Mouse (Mus musculus): ENCODE data around the gene Taok1. TPM values are rescaled to one million over a fixed set of nuclear protein-coding genes. Genes with fewer than 3 reads are reported as not detected.

Taok1 gene
- polyA plus RNA-seq, 1 experiment from 2014 or later: 14.9 TPM

DNA sequence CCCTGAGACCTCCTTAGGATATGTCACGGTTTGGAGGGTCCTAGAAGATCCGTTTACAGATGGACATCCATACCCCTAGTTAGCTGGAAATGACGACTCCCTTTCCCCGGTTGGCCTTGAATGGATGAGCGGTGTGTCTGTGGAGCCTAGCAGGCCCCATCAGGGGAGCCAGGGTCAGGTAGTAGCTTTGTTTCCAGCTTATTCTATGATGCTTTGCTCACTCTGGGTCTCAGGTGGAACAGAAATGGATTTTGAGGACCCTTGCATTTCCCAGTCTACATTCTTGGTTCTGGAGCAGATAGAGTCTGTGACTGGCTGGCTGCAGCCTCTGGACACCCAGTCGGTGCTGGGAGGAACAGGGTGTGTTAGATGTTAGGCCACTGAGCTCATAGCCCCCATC, 112.8 kb downstream of the Taok1 start:
- no peaks in the 10 kb centered on the region for H3K9me3 ChIP-seq
- H3K4me1 ChIP-seq: peaks cover 72% of the 10 kb centered on the region
- no peaks in the 10 kb centered on the region for H3K27me3 ChIP-seq
- peak overlapping the region; percentile 95 for H3K4me3 ChIP-seq
- ATAC-seq (ENCODE audit: borderline replicate concordance, extremely low read depth, low FRiP score, low TSS enrichment): no peak
- peak overlapping the region; percentile 88; the same call in 1 of the 2 replicates for H3K9ac ChIP-seq
- peaks cover 6% of the 10 kb centered on the region for H3K36me3 ChIP-seq
- H3K4me2 ChIP-seq: peak overlapping the region; percentile 92
- 65% methylated on average over 6 of the region's 6 CpGs for WGBS
- H3K27ac ChIP-seq: no peak overlapping the region

DNA sequence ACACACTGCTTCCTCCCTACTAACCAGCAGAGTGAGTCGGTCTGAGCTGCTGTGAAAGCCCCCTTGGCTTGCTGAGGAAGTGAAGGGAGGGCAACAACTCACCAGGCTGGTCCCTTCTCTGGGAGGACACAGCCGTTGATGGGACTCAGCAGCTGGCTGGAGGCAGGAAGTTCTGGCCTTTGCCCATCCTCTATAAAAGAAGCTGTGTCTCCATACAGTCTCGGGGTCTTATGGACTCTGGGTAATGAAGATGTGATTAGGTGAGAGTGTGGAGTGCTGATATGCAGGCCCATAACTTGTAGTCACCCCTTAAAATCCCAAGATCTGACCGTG, 113.3 kb downstream of the Taok1 start:
- Histone ChIP-seq H3K36me3 (peaks cover 1% of the 10 kb centered on the region; the same call in 1 of the 2 replicates), H3K27me3 (no peaks in the 10 kb centered on the region), H3K9me3 (no peaks in the 10 kb centered on the region), H3K4me3 (peak overlapping the region; percentile 95), H3K9ac (peak overlapping the region; percentile 88), H3K4me2 (peak overlapping the region; percentile 92), H3K4me1 (peaks cover 72% of the 10 kb centered on the region), H3K27ac (peak overlapping the region; percentile 86)
- WGBS: 15% methylated on average over 4 of the region's 4 CpGs
- no peak for ATAC-seq (ENCODE audit: borderline replicate concordance, extremely low read depth, low FRiP score, low TSS enrichment)

DNA sequence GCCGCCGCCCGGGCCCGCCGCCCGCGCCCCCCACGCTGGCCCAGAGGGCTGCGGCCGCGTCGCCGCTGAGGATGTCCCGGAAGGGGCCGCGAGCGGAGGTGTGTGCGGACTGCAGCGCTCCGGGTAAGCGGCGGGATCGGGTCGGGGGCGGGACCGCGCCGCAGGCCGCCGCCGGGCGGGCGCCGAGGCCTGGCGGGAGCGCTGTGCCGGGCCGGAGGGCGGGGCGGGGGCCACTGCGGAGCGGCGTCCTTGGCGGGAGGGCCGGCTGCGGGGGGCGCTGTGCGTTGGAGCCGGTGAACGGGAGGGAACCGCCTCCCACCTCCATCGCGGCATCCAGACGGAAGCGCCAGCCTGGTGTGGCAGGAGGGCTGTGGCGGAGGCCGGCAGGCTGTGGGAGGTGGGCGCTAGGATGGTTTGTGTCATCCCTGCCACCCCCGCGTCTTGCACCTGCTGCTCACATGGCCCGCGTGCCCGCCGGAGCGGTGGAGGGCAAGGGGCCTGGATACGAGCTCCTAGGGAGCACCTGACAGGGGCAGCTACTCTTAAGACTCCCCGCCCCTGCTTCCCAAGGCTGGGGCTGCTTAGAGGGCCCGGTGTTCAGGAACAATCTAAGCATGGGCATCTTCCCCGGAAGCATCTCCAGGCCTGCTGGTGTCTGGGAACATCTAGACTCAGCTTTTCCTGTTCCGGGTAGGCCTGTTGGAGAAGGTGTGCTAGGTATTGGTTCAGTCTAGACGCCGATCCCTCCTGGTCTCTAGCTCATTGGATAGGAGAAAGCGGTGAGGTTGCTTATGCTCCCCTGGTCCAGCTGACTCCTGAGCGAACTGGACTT, 113.9 kb downstream of the Taok1 start, which contains the start of gene Git1:
Gene Git1 (plus strand): TSS at position 51 of the 832 bp plus-strand sequence.
- Histone ChIP-seq H3K27ac (peak within 1 kb of the TSS; percentile 96), H3K9me3 (no peaks in the 10 kb centered on the region), H3K4me1 (peaks cover 76% of the 10 kb centered on the region), H3K27me3 (no peaks in the 10 kb centered on the region), H3K4me3 (peak within 1 kb of the TSS; percentile 95), H3K9ac (peak within 1 kb of the TSS; percentile 88), H3K4me2 (peak within 1 kb of the TSS; percentile 92), H3K36me3 (no peaks in the 10 kb centered on the region)
- WGBS: under 1% methylated on average over 72 of the region's 74 CpGs
- no peak for ATAC-seq (ENCODE audit: borderline replicate concordance, extremely low read depth, low FRiP score, low TSS enrichment)

DNA sequence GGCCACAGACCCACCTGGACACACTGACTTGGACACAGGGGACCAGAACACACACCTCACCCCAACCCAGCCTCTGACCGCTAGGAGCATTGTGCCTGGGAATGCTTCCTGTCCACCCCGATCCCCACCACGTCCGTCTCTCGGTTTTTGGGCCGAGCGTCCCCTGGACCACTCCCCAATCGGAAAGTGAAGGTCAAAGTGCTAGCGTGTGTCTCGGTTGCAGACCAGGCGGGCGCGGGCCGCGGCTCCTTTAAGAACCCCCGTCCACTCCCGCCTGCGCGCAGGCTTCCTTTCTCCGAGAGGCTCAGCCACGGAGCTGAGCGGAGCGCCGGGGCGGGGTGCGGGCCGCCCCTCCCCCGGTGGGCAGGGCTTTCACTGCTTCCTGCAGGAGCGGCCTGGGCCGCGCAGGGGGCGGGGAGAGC, 114.7 kb downstream of the Taok1 start:
- no peaks in the 10 kb centered on the region for H3K9me3 ChIP-seq
- under 1% methylated on average over 32 of the region's 32 CpGs for WGBS
- H3K27ac ChIP-seq: peak overlapping the region; percentile 96
- H3K27me3 ChIP-seq: no peaks in the 10 kb centered on the region
- peak overlapping the region; percentile 92 for H3K4me2 ChIP-seq
- peak; percentile 73 for ATAC-seq (ENCODE audit: borderline replicate concordance, extremely low read depth, low FRiP score, low TSS enrichment)
- H3K9ac ChIP-seq: peak overlapping the region; percentile 88
- H3K4me1 ChIP-seq: peaks cover 79% of the 10 kb centered on the region
- H3K4me3 ChIP-seq: peak overlapping the region; percentile 95
- no peaks in the 10 kb centered on the region for H3K36me3 ChIP-seq

DNA sequence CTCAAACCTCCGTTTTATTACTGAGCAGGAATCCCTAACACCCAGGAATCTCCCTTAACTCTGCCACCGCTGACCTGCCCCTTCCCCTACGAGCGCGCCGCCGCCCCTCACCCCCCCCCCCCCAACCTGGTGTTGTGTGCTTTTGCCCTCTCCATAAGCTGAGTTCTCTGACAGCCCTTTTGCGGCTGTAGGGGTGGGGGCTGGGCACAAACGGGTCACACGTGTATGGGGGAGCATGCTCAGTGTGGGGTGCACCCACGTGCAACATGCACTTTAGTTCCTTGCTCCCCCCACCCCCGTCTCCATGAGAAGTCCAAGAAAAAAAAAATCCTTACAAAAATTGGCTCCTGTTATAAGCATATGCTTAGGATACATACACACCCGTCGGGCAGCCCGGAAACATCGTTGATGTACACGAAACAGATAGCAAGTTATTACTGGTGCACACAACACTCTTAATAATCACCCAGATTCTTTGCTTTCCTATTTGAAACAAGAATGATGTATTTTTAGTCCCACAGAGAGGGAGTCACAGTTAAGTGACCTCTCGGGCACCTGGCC, 115.2 kb downstream of the Taok1 start:
- H3K4me1 ChIP-seq: peaks cover 80% of the 10 kb centered on the region
- H3K36me3 ChIP-seq: no peaks in the 10 kb centered on the region
- H3K9me3 ChIP-seq: no peaks in the 10 kb centered on the region
- no peak for ATAC-seq (ENCODE audit: borderline replicate concordance, extremely low read depth, low FRiP score, low TSS enrichment)
- peak overlapping the region; percentile 46 for H3K9ac ChIP-seq
- no peaks in the 10 kb centered on the region for H3K27me3 ChIP-seq
- peak overlapping the region; percentile 92 for H3K4me2 ChIP-seq
- WGBS: under 1% methylated on average over 18 of the region's 18 CpGs
- H3K27ac ChIP-seq: peak overlapping the region; percentile 96
- peak overlapping the region; percentile 95 for H3K4me3 ChIP-seq

DNA sequence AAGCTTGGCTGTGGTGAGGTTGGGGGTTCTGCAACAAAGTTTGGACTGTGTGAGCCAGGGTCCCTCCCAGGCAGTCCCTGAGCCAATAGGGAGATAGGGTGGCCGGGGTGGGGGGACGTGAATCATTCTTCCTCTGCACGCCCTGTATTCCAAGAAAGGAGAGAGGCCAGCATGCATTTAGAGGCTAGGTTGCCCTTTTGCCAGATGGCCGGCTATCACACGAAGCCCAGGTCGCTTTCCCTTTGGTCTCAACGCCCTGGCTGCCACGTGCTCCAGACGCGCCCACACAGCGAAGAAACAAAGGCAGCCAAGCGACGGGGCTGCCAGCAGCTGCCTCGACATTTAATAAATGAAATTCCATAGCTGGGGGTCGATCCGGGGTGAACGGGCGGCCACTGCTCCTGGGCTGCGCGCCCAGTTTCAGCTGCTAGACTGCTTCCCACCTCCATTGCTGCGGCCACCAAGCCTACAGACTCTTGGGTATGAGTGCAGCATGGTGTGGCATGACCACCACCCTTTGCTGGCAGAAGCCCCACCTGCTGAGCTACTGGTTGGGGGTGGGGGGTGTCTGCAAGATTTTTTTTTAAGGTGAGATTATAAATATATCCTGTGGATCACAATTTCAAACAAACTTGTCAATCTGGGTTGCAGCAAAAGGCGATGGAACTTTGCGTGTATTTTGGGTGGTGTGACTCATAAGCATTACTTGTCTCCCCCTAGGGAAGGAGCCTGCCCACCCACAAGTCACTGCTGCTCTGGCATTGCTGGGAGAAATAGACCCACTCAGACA, 115.9 kb downstream of the Taok1 start:
- Histone ChIP-seq H3K27ac (peak overlapping the region; percentile 96), H3K36me3 (no peaks in the 10 kb centered on the region), H3K9me3 (no peaks in the 10 kb centered on the region), H3K4me1 (peaks cover 80% of the 10 kb centered on the region), H3K4me3 (peak overlapping the region; percentile 95), H3K9ac (peak overlapping the region; percentile 46), H3K4me2 (peak overlapping the region; percentile 92), H3K27me3 (no peaks in the 10 kb centered on the region)
- peak; percentile 73 for ATAC-seq (ENCODE audit: borderline replicate concordance, extremely low read depth, low FRiP score, low TSS enrichment)
- 0% methylated on average over 23 of the region's 23 CpGs for WGBS

DNA sequence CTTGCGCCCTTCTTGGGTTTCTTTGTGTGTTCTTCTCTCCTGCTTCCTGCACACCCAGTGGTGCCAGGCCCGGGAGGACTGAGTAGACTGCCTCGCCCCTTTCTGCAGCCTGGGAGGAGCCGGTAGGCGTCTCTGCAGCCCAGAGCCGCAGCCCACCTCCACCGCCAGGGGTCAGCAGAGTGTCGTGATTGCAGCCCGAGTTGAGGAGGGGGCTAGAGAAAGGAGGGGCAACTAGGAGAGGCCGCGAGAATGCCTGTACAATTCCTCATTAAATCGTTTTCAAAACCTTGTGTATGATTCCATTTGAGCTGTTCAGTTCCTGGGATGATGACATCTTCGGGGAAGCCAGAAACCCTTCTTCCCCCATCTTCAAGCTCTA, 116.5 kb downstream of the Taok1 start:
- peaks cover 81% of the 10 kb centered on the region for H3K4me1 ChIP-seq

DNA sequence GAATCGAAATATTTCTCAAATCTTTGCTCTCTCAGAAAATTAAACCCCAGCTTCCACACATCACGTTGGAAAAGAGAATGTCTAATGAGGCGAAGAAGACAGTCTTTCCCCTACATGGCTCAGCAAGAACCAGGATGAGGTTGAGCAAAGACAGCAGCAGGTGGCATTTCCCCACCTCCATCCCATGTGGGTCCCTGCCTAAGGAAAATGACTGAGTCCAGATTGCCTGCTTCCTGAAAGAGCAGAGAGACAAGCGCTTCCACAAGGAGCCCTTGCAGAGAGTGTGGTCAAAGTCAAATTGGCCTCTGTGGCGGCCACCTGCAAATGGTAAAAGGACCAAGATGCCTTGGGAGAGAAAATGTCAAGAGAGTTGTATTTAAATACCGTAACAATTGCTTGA, 117.2 kb downstream of the Taok1 start:
- H3K9ac ChIP-seq: no peak overlapping the region
- ATAC-seq (ENCODE audit: borderline replicate concordance, extremely low read depth, low FRiP score, low TSS enrichment): no peak
- no peak overlapping the region for H3K4me3 ChIP-seq
- H3K9me3 ChIP-seq: no peaks in the 10 kb centered on the region
- 73% methylated on average over 6 of the region's 6 CpGs for WGBS
- H3K4me1 ChIP-seq: peaks cover 80% of the 10 kb centered on the region
- H3K27me3 ChIP-seq: no peaks in the 10 kb centered on the region
- H3K27ac ChIP-seq: no peak overlapping the region
- no peaks in the 10 kb centered on the region for H3K36me3 ChIP-seq
- peak overlapping the region; percentile 92 for H3K4me2 ChIP-seq

More for the DNA sequence above, 116.5 kb downstream of the Taok1 start:
- no peaks in the 10 kb centered on the region for H3K36me3 ChIP-seq
- peak overlapping the region; percentile 46 for H3K9ac ChIP-seq
- ATAC-seq (ENCODE audit: borderline replicate concordance, extremely low read depth, low FRiP score, low TSS enrichment): peak; percentile 72
- WGBS: under 1% methylated on average over 13 of the region's 13 CpGs
- no peaks in the 10 kb centered on the region for H3K27me3 ChIP-seq
- H3K27ac ChIP-seq: peak overlapping the region; percentile 96
- H3K4me2 ChIP-seq: peak overlapping the region; percentile 92
- H3K4me3 ChIP-seq: peak overlapping the region; percentile 95
- H3K9me3 ChIP-seq: no peaks in the 10 kb centered on the region

DNA sequence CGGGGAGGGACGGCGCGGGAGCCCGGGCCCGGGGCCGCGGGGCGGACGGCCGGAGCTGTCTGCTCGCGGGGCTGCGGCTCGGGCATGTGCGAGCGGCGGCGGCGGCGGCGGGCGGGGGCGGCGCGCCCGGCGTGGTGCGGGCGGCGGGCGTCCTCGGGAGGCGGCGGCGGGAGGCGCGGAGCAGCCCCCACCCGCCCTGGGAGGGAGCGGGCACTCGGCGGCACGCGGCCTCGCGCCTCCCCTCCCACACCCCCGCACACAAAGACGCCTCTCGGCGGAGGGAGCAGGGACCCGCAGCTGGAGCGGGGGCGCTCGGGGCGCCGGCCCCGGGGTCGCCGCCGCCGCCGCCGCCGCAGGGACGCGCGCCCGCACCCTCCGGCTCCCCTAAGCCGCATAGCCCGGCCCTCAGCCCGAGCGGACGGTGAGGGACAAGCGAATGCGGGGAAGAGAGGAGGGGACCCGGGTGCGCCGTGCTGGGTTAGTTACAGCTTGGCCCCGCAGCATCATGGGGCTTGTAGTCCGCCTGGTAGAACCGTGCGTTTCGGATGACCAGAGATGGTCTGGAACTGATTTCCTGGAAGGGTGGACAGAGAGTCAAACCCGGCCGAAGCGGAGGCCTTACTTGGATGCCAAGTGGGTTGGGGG, 117.9 kb downstream of the Taok1 start, which contains the start of gene Ankrd13b:
Gene Ankrd13b (minus strand): TSS at position 88 of the 645 bp plus-strand sequence.
- H3K27ac ChIP-seq: peak within 1 kb of the TSS; percentile 59; the same call in 1 of the 2 replicates
- peak within 1 kb of the TSS; percentile 79 for H3K9ac ChIP-seq
- no peaks in the 10 kb centered on the region for H3K36me3 ChIP-seq
- no peaks in the 10 kb centered on the region for H3K27me3 ChIP-seq
- peak within 1 kb of the TSS; percentile 92 for H3K4me2 ChIP-seq
- 0 out of 2 replicates have a peak, but pooled peaks have one; percentile 23 for ATAC-seq (ENCODE audit: borderline replicate concordance, extremely low read depth, low FRiP score, low TSS enrichment)
- WGBS: under 1% methylated on average over 73 of the region's 87 CpGs
- no peaks in the 10 kb centered on the region for H3K9me3 ChIP-seq
- peaks cover 79% of the 10 kb centered on the region for H3K4me1 ChIP-seq
- peak within 1 kb of the TSS; percentile 89 for H3K4me3 ChIP-seq

DNA sequence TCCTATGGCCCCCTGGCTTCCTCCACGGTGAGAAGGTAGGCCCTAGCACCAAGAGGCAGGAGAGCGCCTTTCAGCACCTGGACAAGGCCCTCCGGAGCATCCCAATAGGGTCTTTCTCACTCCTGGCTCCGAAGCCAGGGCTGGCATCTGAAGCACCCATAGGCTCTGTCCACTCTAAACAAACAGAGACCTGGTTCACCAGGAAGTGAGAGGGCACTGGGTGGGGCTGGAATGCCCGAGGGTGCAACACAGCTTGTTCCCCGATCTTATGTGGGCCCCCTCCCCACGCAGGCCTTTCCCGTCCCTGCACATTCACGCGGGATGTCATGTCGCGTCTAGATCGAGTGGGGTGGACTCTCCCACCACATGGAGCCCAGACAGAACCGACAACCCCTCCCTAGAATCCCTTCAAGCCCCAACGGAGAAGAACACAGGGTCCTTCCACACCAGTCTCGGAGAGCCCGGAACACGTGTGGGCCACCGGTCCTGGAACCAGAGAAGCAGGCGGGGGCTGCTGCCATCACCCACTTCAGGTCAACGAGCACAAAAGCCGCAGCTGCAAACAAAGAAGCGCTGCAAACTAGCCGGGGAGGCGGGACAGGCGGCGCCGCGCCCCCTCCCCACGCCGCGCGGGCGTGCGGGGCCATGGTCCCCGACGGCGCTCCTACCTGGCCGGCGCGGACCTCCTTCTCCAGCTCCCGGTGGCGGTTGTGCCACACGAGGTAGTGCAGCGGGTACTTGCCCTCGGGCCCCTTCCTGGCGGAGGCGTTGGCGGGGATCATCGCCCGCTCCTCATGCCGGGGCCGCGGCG, 118.6 kb downstream of the Taok1 start:
- H3K27ac ChIP-seq: no peak overlapping the region
- peak overlapping the region; percentile 79 for H3K9ac ChIP-seq
- H3K4me2 ChIP-seq: peak overlapping the region; percentile 92
- no peaks in the 10 kb centered on the region for H3K9me3 ChIP-seq
- H3K27me3 ChIP-seq: no peaks in the 10 kb centered on the region
- peaks cover 72% of the 10 kb centered on the region for H3K4me1 ChIP-seq
- 2% methylated on average over 48 of the region's 55 CpGs for WGBS
- H3K4me3 ChIP-seq: peak overlapping the region; percentile 89
- no peak for ATAC-seq (ENCODE audit: borderline replicate concordance, extremely low read depth, low FRiP score, low TSS enrichment)
- H3K36me3 ChIP-seq: no peaks in the 10 kb centered on the region
